Mouse (Mus musculus) midbrain, embryonic 10.5 days (tissue): Measurements from ENCODE around the gene Fignl2. TPM values are rescaled to one million over a fixed set of nuclear protein-coding genes. Genes with fewer than 3 reads are reported as not detected.

ENCODE experiments used
- DNase-seq: peaks from one replicate; pipeline ENCODE4 v3.0.0-alpha.2; 2017; ENCODE audit warnings: low spot score
- H3K27ac ChIP-seq: fragments of 300-500 bp; sonication (generic); replicated peaks from 2 replicates; pipeline ENCODE4 v1.5.1; 2016; ENCODE audit warnings: mild to moderate bottlenecking
- H3K27me3 ChIP-seq: fragments of 300-500 bp; sonication (generic); 2 replicates; pipeline ENCODE4 v1.6.1; 2016; ENCODE audit warnings: low read depth, mild to moderate bottlenecking; ENCODE audit not compliant: poor library complexity, severe bottlenecking
- H3K36me3 ChIP-seq: fragments of 300-500 bp; sonication (generic); 2 replicates; pipeline ENCODE4 v1.6.1; 2016; ENCODE audit warnings: mild to moderate bottlenecking, moderate library complexity
- H3K4me1 ChIP-seq: fragments of 300-500 bp; sonication (generic); 2 replicates; pipeline ENCODE4 v1.6.1; 2016
- H3K4me3 ChIP-seq: fragments of 300-500 bp; sonication (generic); 2 replicates; pipeline ENCODE4 v1.5.1; 2016; ENCODE audit warnings: mild to moderate bottlenecking, moderate library complexity
- H3K9me3 ChIP-seq: fragments of 300-500 bp; sonication (generic); replicated peaks from 2 replicates; pipeline ENCODE4 v1.6.1; 2016; ENCODE audit warnings: mild to moderate bottlenecking
- WGBS: fragments of 180-500 bp; shearing (Covaris S2); methylation state at CpG from one replicate; pipeline ENCODE4 v1.1.7; 2016; 5-methylcytosine and 5-hydroxymethylcytosine counted together
- polyA plus RNA-seq: library from polyadenylated mRNA; unstranded; fragments of >200 nt; fragmentation: Nextera tagmentation; extraction: Ambion mirVana; gene quantifications from 2 replicates; pipeline ENCODE4 v1.2.1, GENCODE M21; 2016

Fignl2 gene
- polyA plus RNA-seq, 1 experiment from 2014 or later, result 1.7 TPM

DNA sequence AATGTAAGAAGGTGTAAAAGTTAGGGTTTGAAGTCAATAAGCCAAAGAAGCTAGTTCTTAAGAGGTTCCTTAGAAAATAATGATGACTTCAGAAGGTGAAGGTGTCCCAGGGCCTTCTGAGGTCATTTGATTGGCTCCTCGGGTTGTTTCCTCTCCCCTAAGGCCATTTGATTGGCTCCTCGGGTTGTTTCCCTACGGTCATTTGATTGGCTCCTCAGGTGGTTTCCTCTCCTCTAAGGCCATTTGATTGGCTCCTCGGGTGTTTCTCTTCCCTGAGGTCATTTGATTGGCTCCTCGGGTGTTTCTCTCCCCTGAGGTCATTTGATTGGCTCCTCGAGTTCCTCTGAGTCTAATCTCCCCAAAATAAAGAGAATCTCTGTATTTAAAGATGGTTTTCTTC lies 67.0 kb downstream of the Fignl2 start:
- H3K27ac ChIP-seq, result no peak overlapping the region
- no peaks in the 10 kb centered on the region for H3K9me3 ChIP-seq
- H3K4me3 ChIP-seq, result no peak overlapping the region
- no peak for DNase-seq
- 91% methylated on average over 6 of the region's 6 CpGs for WGBS
- H3K27me3 ChIP-seq, result peaks cover 11% of the 10 kb centered on the region
- peaks cover 11% of the 10 kb centered on the region for H3K4me1 ChIP-seq
- peaks cover 32% of the 10 kb centered on the region for H3K36me3 ChIP-seq

GRCm38 (mm10) chr15:101008386-101009010 lies 69.9 kb downstream of the Fignl2 start:
- Histone ChIP-seq H3K4me1 (peaks cover 13% of the 10 kb centered on the region), H3K36me3 (peaks cover 11% of the 10 kb centered on the region), H3K4me3 (no peak overlapping the region), H3K27ac (no peak overlapping the region), H3K9me3 (no peaks in the 10 kb centered on the region), H3K27me3 (peaks cover 14% of the 10 kb centered on the region)
- 90% methylated on average over 14 of the region's 14 CpGs for whole genome bisulfite sequencing
- DNase-seq, result no peak

- peaks cover 14% of the 10 kb centered on the region for H3K27me3 ChIP-seq
- 74% methylated on average over 7 of the region's 7 CpGs for WGBS
- H3K36me3 ChIP-seq, result peaks cover 10% of the 10 kb centered on the region
- H3K27ac ChIP-seq, result 0 out of 2 replicates have a peak overlapping the region, but pooled peaks have one; percentile 59
- H3K4me1 ChIP-seq, result peaks cover 13% of the 10 kb centered on the region
- H3K4me3 ChIP-seq, result peak overlapping the region; percentile 57
- no peak for DNase-seq
- no peaks in the 10 kb centered on the region for H3K9me3 ChIP-seq
These were observed 71.1 kb downstream of the Fignl2 start for GRCm38 (mm10) chr15:101007236-101007635.

- WGBS, result 14% methylated on average over 14 of the region's 15 CpGs
- no peaks in the 10 kb centered on the region for H3K9me3 ChIP-seq
- DNase-seq, result peak; percentile 63
- H3K4me3 ChIP-seq, result peak overlapping the region; percentile 57
- H3K27me3 ChIP-seq, result peaks cover 14% of the 10 kb centered on the region
- peak overlapping the region; percentile 59 for H3K27ac ChIP-seq
- H3K36me3 ChIP-seq, result peaks cover 14% of the 10 kb centered on the region
- H3K4me1 ChIP-seq, result peaks cover 13% of the 10 kb centered on the region
These were observed 71.9 kb downstream of the Fignl2 start for GRCm38 (mm10) chr15:101006251-101007040.

DNA sequence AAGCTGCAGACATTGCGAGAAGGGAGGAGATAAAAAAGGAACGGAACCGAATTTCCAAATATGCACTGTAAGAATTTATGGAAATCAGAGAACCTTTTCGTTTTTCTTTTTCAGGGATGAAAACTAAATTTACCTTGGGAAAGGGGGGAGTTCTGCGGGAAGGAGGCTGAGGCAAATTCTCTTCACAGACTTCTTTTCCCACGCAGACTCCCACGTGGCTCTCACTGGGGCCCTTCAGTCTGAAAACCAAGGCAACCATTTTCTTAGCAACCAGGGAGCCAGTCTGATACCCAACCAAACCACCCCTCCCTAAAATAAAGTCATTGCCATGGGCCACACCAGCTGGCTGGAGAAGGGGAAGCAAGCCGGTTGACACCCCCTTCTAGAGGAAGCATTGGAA lies 72.7 kb downstream of the Fignl2 start:
- Histone ChIP-seq H3K4me3 (no peak overlapping the region), H3K4me1 (peaks cover 13% of the 10 kb centered on the region), H3K36me3 (peaks cover 7% of the 10 kb centered on the region; the same call in 1 of the 2 replicates), H3K27me3 (peaks cover 14% of the 10 kb centered on the region), H3K27ac (no peak overlapping the region), H3K9me3 (no peaks in the 10 kb centered on the region)
- no peak for DNase-seq
- 86% methylated on average over 8 of the region's 8 CpGs for WGBS

DNA sequence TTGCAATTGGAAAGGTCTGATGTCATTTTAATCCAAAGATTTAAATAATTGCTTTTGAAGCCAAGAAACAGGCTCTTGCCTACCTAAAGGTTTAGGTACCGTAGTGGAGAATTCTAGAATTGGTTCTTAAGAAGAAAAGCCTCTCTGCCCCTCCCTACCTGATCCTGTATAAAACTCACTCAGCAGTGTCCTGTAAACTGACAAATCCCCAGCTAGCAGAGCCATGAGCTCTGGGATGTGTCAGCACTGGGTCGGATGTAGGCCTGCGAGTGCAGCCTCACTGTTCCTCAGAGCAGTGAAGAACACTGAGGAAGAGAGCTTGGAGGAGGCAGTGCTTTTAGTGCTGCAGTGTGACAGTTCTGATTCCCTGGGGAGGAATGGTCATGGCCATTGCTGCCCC lies 73.8 kb downstream of the Fignl2 start:
- Histone ChIP-seq H3K36me3 (peaks cover 7% of the 10 kb centered on the region; the same call in 1 of the 2 replicates), H3K27ac (no peak overlapping the region), H3K4me1 (peaks cover 13% of the 10 kb centered on the region), H3K9me3 (no peaks in the 10 kb centered on the region), H3K4me3 (no peak overlapping the region), H3K27me3 (peaks cover 14% of the 10 kb centered on the region)
- WGBS, result 79% methylated on average over 3 of the region's 3 CpGs
- no peak for DNase-seq

- H3K36me3 ChIP-seq, result peaks cover 7% of the 10 kb centered on the region; the same call in 1 of the 2 replicates
- no peak for DNase-seq
- H3K9me3 ChIP-seq, result no peaks in the 10 kb centered on the region
- no peak overlapping the region for H3K27ac ChIP-seq
- peaks cover 9% of the 10 kb centered on the region for H3K27me3 ChIP-seq
- H3K4me3 ChIP-seq, result no peak overlapping the region
- 91% methylated on average over 3 of the region's 3 CpGs for WGBS
- H3K4me1 ChIP-seq, result peaks cover 12% of the 10 kb centered on the region
These were observed 75.9 kb downstream of the Fignl2 start for GRCm38 (mm10) chr15:101002466-101002865.

- 91% methylated on average over 1 of the region's 1 CpGs for WGBS
- no peak overlapping the region for H3K4me3 ChIP-seq
- 0 out of 2 replicates have a peak, but pooled peaks cover 3% of the 10 kb centered on the region for H3K27me3 ChIP-seq
- DNase-seq, result no peak
- H3K36me3 ChIP-seq, result peaks cover 7% of the 10 kb centered on the region; the same call in 1 of the 2 replicates
- no peak overlapping the region for H3K27ac ChIP-seq
- peaks cover 5% of the 10 kb centered on the region for H3K4me1 ChIP-seq
- no peaks in the 10 kb centered on the region for H3K9me3 ChIP-seq
These were observed 76.7 kb downstream of the Fignl2 start for GRCm38 (mm10) chr15:101001685-101002084.

Other genes with a start within 250 kb of the Fignl2 start
- gene Scn8a, start 208.7 kb downstream of the Fignl2 start, polyA plus RNA-seq, result 10.6 and 12.3 TPM in 2 replicates
- gene Gm47841, start 31.2 kb downstream of the Fignl2 start, polyA plus RNA-seq, result not detected in 2 replicates
- gene Ankrd33, start 37.2 kb upstream of the Fignl2 start, polyA plus RNA-seq, result not detected in 2 replicates
- gene Acvrl1, start 50.0 kb upstream of the Fignl2 start, polyA plus RNA-seq, result 8.9 and 10.7 TPM in 2 replicates
- 5.4 and 7.0 TPM in 2 replicates for gene Acvr1b, start 95.5 kb upstream of the Fignl2 start, polyA plus RNA-seq
- gene Grasp, start 145.6 kb upstream of the Fignl2 start, polyA plus RNA-seq, result 3.2 and 4.2 TPM in 2 replicates
- gene Nr4a1, start 175.7 kb upstream of the Fignl2 start, polyA plus RNA-seq, result 2.8 and 2.9 TPM in 2 replicates
- 80.8 TPM in 2 replicates for gene Atg101, start 205.7 kb upstream of the Fignl2 start, polyA plus RNA-seq
- gene 6030408B16Rik, start 214.6 kb upstream of the Fignl2 start, polyA plus RNA-seq, result 0.06 and 0.22 TPM in 2 replicates